Mouse (Mus musculus) embryonic facial prominence, embryonic 13.5 days (tissue): ENCODE measurements around the gene Eps15. TPM values are rescaled to one million over a fixed set of nuclear protein-coding genes. Genes with fewer than 3 reads are reported as not detected.

Source experiments
- ATAC-seq: fragments of 200-750 bp; cut with Nextera tagmentation; 2 replicates; pipeline ENCODE4 v1.8.0; 2017; ENCODE audit warnings: low read depth; ENCODE audit not compliant: insufficient number of reproducible peaks, insufficient read depth, low FRiP score, low TSS enrichment
- H3K27ac ChIP-seq: fragments of 300-500 bp; sonication (generic); 2 replicates; pipeline ENCODE4 v1.5.1; 2015; ENCODE audit warnings: moderate library complexity, mild to moderate bottlenecking, inconsistent platforms
- H3K27me3 ChIP-seq: fragments of 300-500 bp; sonication (generic); 2 replicates; pipeline ENCODE4 v1.6.1; 2015; ENCODE audit warnings: mild to moderate bottlenecking, inconsistent platforms
- H3K36me3 ChIP-seq: fragments of 300-500 bp; sonication (generic); 2 replicates; pipeline ENCODE4 v1.6.1; 2015; ENCODE audit warnings: mild to moderate bottlenecking, inconsistent platforms
- H3K4me1 ChIP-seq: fragments of 300-500 bp; sonication (generic); 2 replicates; pipeline ENCODE4 v1.6.1; 2015; ENCODE audit warnings: inconsistent platforms
- H3K4me2 ChIP-seq: fragments of 300-500 bp; sonication (generic); 2 replicates; pipeline ENCODE4 v1.6.1; 2015; ENCODE audit warnings: moderate library complexity, mild to moderate bottlenecking, inconsistent platforms
- H3K4me3 ChIP-seq: fragments of 300-500 bp; sonication (generic); 2 replicates; pipeline ENCODE4 v1.5.1; 2015; ENCODE audit warnings: mild to moderate bottlenecking, inconsistent platforms
- H3K9ac ChIP-seq: fragments of 300-500 bp; sonication (generic); 2 replicates; pipeline ENCODE4 v1.6.1; 2015; ENCODE audit warnings: mild to moderate bottlenecking, inconsistent platforms
- H3K9me3 ChIP-seq: fragments of 300-500 bp; sonication (generic); 2 replicates; pipeline ENCODE4 v1.6.1; 2016; ENCODE audit warnings: inconsistent platforms
- WGBS: fragments of 180-500 bp; shearing (Covaris S2); methylation state at CpG from one replicate; pipeline ENCODE4 v1.1.7; 2015; ENCODE audit warnings: mixed read lengths; 5-methylcytosine and 5-hydroxymethylcytosine counted together
- polyA plus RNA-seq: library from polyadenylated mRNA; unstranded; fragments of >200 nt; fragmentation: Nextera tagmentation; extraction: Ambion mirVana; gene quantifications from 2 replicates; pipeline ENCODE4 v1.2.1, GENCODE M21; 2015

The Eps15 gene
- polyA plus RNA-seq, 1 experiment from 2014 or later: 43.2 TPM

DNA sequence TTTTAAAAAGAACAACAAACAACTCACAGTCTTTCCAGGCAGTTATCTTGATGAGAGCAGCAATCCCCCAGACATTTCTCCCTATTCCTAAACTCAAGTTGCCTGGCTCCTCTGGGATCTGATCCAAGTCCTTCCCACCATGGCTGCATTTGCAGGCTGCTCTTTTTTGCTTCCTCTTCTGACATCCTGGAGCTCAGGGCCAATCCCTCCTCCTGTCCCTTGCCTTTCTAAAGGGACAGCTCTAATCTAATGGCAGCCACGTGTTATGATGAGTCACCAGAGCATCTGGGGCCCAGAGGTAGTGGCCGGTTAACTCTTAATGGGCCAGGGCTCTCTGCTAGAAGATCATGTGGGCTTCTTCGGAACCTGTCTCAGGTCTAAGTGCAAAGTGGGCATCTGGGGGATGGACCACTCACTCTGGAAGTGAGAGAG is 126.0 kb downstream of the Eps15 start:
- no peak for ATAC-seq
- 0 out of 2 replicates have a peak overlapping the region, but pooled peaks have one; percentile 11 for H3K27ac ChIP-seq
- H3K4me3 ChIP-seq: peak overlapping the region; percentile 68
- H3K9me3 ChIP-seq: no peaks in the 10 kb centered on the region
- H3K4me2 ChIP-seq: peak overlapping the region; percentile 97
- H3K9ac ChIP-seq: peak overlapping the region; percentile 80
- 3% methylated on average over 3 of the region's 3 CpGs for WGBS
- H3K4me1 ChIP-seq: peaks cover 30% of the 10 kb centered on the region
- H3K36me3 ChIP-seq: no peaks in the 10 kb centered on the region
- no peaks in the 10 kb centered on the region for H3K27me3 ChIP-seq

DNA sequence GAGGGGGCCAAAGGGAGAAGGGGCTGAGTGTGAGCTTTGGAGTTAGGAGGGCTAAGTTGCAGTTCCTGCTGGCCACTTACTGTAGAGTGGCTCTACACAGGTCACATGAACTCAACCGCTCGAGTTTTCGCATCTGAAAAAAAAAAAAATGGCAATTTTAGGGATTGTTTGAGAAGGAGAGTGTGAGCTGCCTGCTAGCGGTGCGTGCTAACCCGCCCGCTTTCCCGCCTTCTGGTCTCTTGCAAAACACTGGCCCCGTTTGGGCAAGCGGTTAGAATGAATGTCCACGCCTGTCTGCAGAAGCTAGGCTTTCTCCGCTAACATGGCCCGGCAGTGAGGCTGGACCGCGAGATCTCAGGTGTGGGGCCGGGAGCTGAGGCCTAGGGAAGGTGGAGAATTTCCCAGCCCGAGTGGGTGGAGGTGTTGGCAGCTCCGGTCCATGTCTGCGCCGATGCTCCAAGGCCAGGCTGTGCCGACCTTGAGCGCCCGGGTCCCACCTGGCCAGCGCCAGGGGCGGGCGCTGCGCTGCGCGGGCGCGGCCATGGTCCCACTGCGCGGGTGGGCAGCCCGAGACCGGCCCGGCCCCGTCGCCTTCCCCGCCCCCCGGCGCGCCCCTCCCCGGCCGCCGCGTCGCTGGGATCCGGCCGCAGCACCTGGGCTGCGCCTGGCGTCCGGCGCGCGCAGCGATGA is 126.6 kb downstream of the Eps15 start, which contains the start of gene Ttc39a:
Gene Ttc39a, plus strand, starts transcription at position 138 of the 690 bp plus-strand sequence.
- peak; percentile 45; the same call in 1 of the 2 replicates for ATAC-seq
- Histone ChIP-seq H3K4me1 (peaks cover 29% of the 10 kb centered on the region), H3K27ac (0 out of 2 replicates have a peak within 1 kb of the TSS, but pooled peaks have one; percentile 11), H3K4me3 (peak within 1 kb of the TSS; percentile 68), H3K27me3 (no peaks in the 10 kb centered on the region), H3K9me3 (no peaks in the 10 kb centered on the region), H3K4me2 (peak within 1 kb of the TSS; percentile 97), H3K9ac (peak within 1 kb of the TSS; percentile 80), H3K36me3 (no peaks in the 10 kb centered on the region)
- WGBS: under 1% methylated on average over 45 of the region's 56 CpGs

DNA sequence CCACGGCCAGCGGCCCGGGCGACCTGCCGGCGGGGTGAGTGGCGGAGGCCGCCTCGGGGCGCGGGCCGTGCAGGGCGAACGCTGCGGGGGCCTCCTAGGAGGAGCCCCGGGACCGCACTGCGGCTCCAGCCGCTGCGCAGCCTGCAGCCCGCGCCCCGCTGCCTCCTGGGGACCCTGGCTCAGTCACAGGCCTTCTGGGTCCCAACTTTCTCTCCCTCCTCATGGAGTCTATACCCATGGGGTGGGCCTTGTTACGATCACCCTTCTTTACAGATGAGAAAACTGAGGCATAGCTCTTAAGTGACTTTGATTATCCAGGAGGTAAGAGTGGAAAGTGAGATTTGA is 127.1 kb downstream of the Eps15 start:
- Histone ChIP-seq H3K9me3 (no peaks in the 10 kb centered on the region), H3K27ac (no peak overlapping the region), H3K9ac (peak overlapping the region; percentile 80), H3K4me2 (peak overlapping the region; percentile 97), H3K36me3 (no peaks in the 10 kb centered on the region), H3K4me3 (peak overlapping the region; percentile 68), H3K27me3 (no peaks in the 10 kb centered on the region), H3K4me1 (peaks cover 27% of the 10 kb centered on the region)
- 3% methylated on average over 22 of the region's 24 CpGs for WGBS
- ATAC-seq: no peak; the same call in 1 of the 2 replicates

DNA sequence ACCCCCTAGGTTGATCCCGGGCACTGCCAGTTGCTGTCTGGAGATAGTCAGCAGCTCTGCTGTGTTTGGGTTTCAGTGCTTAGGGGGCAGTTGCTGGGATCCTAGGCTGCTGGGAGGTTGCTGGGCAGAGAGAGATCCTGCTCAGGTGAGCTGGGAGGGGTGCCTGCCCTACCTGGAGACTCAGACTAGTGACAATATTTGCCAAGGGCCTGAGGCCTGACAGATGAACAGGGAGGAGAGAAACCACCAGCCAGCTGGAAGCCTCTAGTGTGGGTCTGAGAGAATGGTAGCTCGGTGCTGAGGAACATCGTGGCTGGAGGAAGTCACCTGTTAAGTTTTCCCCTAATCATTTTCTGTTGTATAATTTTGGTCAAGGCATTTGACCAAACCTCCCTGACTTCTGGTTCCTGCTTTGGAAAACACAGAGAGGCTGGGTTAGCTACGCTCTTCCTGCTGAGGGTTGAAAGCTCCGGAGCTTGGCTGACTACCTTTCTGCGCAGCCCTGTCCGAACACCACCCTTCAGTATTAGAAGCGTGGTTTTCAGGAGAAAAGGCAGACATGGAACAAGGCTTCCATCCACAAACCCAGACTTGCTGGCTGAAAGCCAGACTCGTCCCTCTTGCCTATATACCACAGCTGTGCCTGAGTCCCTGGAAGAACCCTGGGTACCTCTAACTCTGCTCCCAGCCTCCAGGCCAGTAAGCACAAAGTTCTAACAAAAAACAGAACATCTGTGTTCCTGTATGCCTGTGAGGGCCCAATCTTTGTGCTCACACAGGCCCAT is 127.8 kb downstream of the Eps15 start:
- H3K27me3 ChIP-seq: no peaks in the 10 kb centered on the region
- peak overlapping the region; percentile 68 for H3K4me3 ChIP-seq
- ATAC-seq: no peak
- no peak overlapping the region; the same call in 1 of the 2 replicates for H3K27ac ChIP-seq
- peaks cover 27% of the 10 kb centered on the region for H3K4me1 ChIP-seq
- H3K9ac ChIP-seq: no peak overlapping the region
- WGBS: 67% methylated on average over 9 of the region's 9 CpGs
- no peaks in the 10 kb centered on the region for H3K36me3 ChIP-seq
- peak overlapping the region; percentile 97 for H3K4me2 ChIP-seq
- no peaks in the 10 kb centered on the region for H3K9me3 ChIP-seq

DNA sequence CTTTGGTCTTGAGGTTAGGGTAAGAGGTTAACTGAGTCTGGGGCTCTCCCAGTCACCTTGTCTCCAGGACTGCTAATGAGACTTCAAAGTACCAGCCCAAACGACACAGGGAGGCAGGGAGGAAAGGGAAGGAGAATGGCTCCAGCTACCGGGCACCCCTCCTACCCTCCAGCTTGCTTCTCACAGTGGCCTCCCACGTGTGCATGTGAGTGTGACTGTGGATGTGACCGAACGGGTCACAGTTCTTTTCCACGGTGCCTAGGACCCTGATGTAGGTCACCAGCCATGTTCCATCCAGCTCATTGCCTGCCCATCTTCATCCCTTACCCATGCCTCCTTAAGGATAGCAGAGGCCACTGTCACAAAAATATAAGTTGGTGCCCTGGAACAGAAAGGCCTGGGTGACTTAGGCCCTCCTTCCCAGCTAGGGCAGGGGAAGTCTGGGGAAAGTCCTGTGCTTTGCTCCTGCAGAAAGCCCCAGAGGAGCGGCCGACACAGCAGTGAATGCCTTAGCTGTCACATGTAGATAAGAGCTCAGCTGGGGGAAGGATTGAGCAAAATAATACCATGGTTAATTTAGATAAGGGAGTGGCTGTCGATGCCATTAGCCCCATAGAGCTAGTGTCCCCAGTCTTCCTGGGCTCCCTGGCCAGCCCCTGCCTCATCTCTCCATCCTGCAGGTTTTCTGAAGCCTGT is 130.8 kb downstream of the Eps15 start:
- no peak for ATAC-seq
- H3K4me1 ChIP-seq: peaks cover 27% of the 10 kb centered on the region
- no peak overlapping the region for H3K27ac ChIP-seq
- no peak overlapping the region for H3K4me3 ChIP-seq
- no peaks in the 10 kb centered on the region for H3K36me3 ChIP-seq
- 66% methylated on average over 9 of the region's 9 CpGs for WGBS
- H3K27me3 ChIP-seq: no peaks in the 10 kb centered on the region
- H3K9ac ChIP-seq: no peak overlapping the region
- no peak overlapping the region for H3K4me2 ChIP-seq
- no peaks in the 10 kb centered on the region for H3K9me3 ChIP-seq

DNA sequence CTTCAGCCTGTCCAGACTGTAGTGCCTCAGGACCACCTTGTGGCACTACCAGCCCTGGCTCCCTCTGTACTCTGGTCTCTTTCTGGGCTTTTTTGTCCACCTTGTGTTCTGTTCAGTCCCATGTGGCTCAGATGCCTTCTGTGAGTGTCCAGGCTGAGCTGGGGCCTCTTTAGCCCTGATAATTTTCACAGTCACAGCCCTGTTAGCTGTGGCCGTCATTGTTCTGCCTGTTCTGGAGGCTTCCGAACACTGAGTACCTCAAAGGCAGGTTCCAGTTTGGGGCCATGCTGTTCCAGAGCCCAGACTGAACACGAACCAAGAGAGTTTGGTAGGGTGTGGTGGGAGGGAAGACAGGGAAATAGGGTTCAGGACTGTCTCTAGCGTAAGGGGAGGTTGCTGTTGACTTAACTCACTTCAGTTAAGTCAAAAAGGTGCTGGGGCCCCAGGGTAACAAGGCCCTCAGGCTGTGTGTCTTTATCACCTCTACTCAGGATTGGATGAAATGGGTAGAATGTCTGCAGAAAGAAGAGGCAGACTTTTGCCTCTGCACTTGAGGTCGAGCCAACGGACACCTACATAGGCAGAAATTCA is 131.4 kb downstream of the Eps15 start:
- Histone ChIP-seq H3K4me3 (no peak overlapping the region), H3K9me3 (no peaks in the 10 kb centered on the region), H3K27me3 (no peaks in the 10 kb centered on the region), H3K36me3 (no peaks in the 10 kb centered on the region), H3K27ac (no peak overlapping the region), H3K4me2 (no peak overlapping the region), H3K4me1 (peaks cover 21% of the 10 kb centered on the region), H3K9ac (no peak overlapping the region)
- ATAC-seq: no peak
- 88% methylated on average over 6 of the region's 6 CpGs for WGBS

DNA sequence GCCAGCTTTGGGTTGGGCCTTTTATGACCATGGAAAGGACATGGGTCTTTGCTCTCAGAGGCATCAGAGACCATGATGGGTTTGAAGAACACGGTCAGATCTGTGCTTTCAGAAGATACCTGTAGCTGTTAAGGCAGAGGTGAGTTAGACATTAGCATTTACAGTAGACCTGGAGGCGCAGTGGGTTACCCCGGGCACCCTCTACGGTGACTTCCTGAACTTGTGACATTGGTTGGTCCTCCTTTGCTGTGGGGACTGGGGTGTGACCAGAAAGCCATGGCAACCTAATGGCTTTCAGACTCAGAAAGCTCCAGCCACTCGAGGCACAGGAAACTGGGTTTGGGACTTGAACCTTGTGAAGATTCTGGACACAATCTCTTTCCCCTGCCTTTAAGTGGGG is 132.2 kb downstream of the Eps15 start:
- Histone ChIP-seq H3K4me1 (peaks cover 17% of the 10 kb centered on the region), H3K4me2 (no peak overlapping the region), H3K9me3 (no peaks in the 10 kb centered on the region), H3K4me3 (no peak overlapping the region), H3K27ac (no peak overlapping the region), H3K36me3 (no peaks in the 10 kb centered on the region), H3K9ac (no peak overlapping the region), H3K27me3 (no peaks in the 10 kb centered on the region)
- no peak for ATAC-seq
- 88% methylated on average over 5 of the region's 5 CpGs for WGBS

DNA sequence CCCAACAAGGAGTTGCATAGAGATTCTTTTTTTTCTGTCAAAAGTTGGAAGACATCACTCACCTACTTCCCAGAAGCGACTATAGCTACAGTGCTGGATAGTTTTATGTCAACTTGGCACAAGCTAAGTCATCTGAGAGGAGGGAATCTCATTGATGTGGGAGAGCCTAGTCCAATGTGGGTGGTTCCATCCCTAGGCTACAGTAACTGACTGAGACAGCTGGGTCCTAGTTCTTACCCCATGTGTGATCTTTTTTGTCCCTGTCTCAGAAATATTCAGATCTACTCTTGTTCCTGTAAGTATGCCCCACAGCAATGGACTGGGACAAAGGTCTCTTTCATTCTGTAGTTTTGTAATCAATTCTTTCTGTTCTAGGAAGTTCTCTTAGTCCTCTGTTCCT is 137.9 kb downstream of the Eps15 start:
- 76% methylated on average over 1 of the region's 1 CpGs for WGBS
- no peak for ATAC-seq
- H3K9ac ChIP-seq: no peak overlapping the region

DNA sequence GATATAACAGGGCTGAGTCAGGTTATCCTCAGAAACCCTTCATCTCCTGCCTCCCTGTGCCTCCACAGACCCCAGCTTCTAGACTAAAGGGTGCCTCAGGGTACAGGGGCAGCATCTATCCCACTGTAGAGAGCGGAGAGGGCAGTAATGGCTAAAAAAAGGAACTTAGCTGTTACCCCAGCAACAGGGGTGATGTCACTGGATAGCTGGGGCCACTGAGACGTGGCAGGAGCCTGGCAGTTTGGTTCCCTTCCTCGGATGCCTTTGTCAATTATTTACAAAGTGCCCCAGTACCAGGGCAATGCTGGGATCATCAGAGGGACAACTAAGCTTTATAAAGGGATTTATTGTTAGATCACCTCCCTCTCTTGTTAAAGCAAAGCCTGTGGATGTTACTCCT is 138.9 kb downstream of the Eps15 start:
- no peak for ATAC-seq
- H3K36me3 ChIP-seq: no peaks in the 10 kb centered on the region

More for the DNA sequence above, 137.9 kb downstream of the Eps15 start:
- no peaks in the 10 kb centered on the region for H3K36me3 ChIP-seq
- no peak overlapping the region for H3K4me3 ChIP-seq
- 0 out of 2 replicates have a peak, but pooled peaks cover 4% of the 10 kb centered on the region for H3K4me1 ChIP-seq
- H3K9me3 ChIP-seq: no peaks in the 10 kb centered on the region
- no peak overlapping the region for H3K27ac ChIP-seq
- H3K27me3 ChIP-seq: no peaks in the 10 kb centered on the region
- no peak overlapping the region for H3K4me2 ChIP-seq

DNA sequence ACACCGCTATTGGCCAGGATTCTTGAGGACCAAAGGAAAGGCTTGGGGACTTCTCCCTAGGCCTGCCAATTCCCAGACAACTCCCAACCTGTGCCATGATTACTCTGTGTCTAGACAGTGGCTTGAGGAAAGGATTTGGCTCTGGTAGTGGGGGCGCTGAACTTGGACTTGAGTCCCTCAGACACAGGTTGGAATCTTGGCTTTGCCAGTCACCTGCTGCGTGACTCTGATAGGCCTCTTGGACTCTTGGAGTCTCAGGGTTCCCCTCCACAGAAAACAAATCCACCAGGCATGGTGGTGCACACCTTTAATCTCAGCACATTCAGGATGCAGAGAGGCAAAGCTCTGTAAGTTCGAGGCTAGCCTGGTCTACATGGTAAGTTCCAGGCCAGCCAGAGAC is 139.5 kb downstream of the Eps15 start:
- WGBS: 92% methylated on average over 4 of the region's 4 CpGs
- no peak for ATAC-seq
- Histone ChIP-seq H3K27ac (no peak overlapping the region), H3K9me3 (no peaks in the 10 kb centered on the region), H3K27me3 (no peaks in the 10 kb centered on the region), H3K4me1 (0 out of 2 replicates have a peak, but pooled peaks cover 1% of the 10 kb centered on the region), H3K4me3 (no peak overlapping the region), H3K9ac (no peak overlapping the region), H3K36me3 (no peaks in the 10 kb centered on the region), H3K4me2 (no peak overlapping the region)

More for the DNA sequence above, 138.9 kb downstream of the Eps15 start:
- Histone ChIP-seq H3K4me2 (no peak overlapping the region), H3K9ac (no peak overlapping the region), H3K27ac (no peak overlapping the region), H3K27me3 (no peaks in the 10 kb centered on the region), H3K4me3 (no peak overlapping the region), H3K9me3 (no peaks in the 10 kb centered on the region), H3K4me1 (0 out of 2 replicates have a peak, but pooled peaks cover 4% of the 10 kb centered on the region)
- 24% methylated on average over 3 of the region's 3 CpGs for WGBS

DNA sequence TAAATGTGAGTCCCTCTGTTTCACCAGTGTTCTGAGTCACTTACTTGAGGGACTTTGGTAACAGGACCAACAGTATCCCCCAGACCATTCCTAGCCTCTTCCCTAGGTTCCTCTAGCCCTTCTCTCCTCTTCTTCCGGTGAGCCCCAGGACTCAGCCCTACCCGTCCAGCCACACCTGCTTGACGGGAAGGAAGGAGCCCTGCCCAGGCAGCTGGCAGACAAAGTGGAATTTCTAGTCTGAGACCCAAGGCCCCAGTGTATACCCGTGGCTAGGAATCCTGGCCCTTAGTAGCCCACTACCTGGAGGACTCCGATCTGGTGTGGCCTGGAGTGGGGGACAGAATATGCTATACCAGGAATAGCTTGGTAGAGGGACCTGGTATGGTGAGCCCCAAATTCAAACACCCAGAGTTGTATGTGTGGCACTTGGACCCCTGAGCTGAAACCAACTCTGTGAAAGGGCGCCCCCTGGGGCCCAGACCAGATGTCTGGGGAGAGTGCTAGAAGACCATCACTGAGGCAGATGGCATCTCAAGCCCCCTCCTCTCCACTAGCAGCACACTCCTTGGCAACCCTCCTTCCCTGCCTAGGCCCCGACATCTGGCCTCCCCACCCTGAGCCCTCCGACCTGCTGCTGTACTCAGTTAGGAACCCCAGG is 140.2 kb downstream of the Eps15 start:
- Histone ChIP-seq H3K27ac (no peak overlapping the region), H3K4me1 (no peaks in the 10 kb centered on the region), H3K9ac (no peak overlapping the region), H3K4me2 (no peak overlapping the region), H3K9me3 (no peaks in the 10 kb centered on the region), H3K4me3 (no peak overlapping the region), H3K27me3 (no peaks in the 10 kb centered on the region), H3K36me3 (no peaks in the 10 kb centered on the region)
- ATAC-seq: no peak
- 77% methylated on average over 8 of the region's 8 CpGs for WGBS
